Mouse (Mus musculus): Measurements from ENCODE around the gene Rnf8. TPM values are rescaled to one million over a fixed set of nuclear protein-coding genes. Genes with fewer than 3 reads are reported as not detected.
"Not testable (repeated sequence)": the region's sequence is repeated elsewhere in the genome, so short reads cannot be mapped to it uniquely, and the experiment has no call there.

Rnf8 gene
- 54.3 and 60.8 TPM in 2 replicates for total RNA-seq (2017)

- peak; percentile 91 for ATAC-seq (replicated peaks; ENCODE audit: low read depth, poor library complexity, severe bottlenecking)
Measured at GRCm38 (mm10) chr17:29614115-29615023, at the start of gene Rnf8, which contains the start of gene Gm28043. TSS of gene Rnf8 (plus strand) at chr17:29614790. TSS of gene Gm28043 (plus strand) at chr17:29614876.

DNA sequence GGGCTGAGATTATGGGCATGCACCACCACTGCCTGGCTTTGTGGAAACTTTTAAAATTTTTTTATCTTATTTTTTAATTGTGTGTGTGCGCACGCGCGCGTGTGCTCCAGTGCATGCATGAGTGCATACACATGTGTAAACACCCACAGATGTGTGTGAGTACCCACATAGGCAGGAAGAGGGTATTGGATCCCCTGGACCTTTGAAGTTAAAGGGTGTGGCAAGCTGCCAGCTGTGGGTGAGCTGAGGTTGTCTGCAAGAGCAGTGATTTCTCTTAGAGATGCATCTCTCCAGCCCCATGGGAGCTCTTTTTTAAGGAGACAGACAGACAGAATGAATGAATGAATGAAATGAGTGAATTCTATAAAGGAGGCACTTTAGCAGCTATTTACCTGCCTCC lies 49.1 kb upstream of the Rnf8 start:
- no peak for ATAC-seq (replicated peaks; ENCODE audit: low read depth, poor library complexity, severe bottlenecking)

DNA sequence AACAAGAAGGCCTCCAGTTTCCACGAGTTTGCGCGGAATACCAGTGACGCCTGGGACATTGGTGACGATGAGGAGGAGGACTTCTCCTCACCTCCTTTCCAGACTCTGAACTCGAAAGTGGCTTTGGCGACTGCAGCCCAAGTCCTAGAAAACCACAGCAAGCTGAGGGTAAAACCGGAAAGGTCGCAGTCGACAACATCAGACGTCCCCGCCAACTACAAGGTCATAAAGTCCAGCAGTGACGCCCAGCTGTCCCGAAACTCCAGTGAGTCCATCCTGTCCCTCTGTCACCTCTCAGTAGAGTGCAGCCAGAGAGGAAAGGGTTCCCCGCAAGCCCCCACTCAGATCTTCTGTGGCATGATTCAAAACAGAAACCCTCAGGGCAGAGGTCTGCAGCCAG lies 46.2 kb upstream of the Rnf8 start:
- no peak for ATAC-seq (replicated peaks; ENCODE audit: low read depth, poor library complexity, severe bottlenecking)

DNA sequence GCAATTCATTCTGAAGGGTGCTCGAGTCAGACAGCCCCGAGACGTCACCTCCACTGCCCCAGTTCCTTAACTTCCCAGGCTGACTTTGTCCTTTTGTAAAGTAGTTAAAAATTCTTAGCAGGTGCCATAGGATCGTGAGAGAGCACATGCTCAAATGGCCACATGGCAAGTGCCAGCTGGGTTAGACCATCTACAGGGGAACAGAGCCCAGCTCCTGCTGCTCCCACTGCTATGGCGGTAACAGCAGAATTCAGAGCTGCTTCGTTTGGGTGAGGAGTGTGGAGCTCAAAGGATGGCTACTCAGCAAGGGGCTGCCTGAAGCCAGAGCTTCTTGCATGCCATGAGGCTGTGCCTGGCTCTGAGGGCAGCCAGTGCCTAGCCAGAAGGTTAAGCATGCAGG lies 44.8 kb upstream of the Rnf8 start:
- no peak for ATAC-seq (replicated peaks; ENCODE audit: low read depth, poor library complexity, severe bottlenecking)

- ATAC-seq (replicated peaks; ENCODE audit: low read depth, poor library complexity, severe bottlenecking), result no peak
Measured at GRCm38 (mm10) chr17:29579579-29580126, 34.9 kb upstream of the Rnf8 start.

- ATAC-seq (replicated peaks; ENCODE audit: low read depth, poor library complexity, severe bottlenecking), result no peak
Measured at GRCm38 (mm10) chr17:29583569-29583968, 31.0 kb upstream of the Rnf8 start.

DNA sequence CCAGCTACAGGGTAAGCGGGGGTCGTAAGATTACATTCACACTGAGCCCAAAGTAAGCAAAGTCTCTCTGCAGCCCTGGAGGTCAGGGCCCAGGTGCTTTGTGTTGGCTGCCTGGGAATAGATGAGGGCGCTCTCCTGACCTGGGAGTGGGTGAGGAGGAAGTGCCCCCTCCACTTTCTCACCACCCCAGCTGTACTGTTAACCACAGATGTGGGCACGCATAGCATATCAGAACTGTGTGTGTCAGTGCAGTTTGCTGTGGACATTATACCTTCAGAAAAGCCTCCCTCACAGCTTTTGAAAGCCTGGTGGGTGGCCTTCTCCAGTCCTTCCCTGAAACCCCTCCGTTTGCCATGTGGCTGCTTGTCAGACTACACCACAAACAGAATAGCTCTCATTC lies 30.3 kb upstream of the Rnf8 start:
- ATAC-seq (replicated peaks; ENCODE audit: low read depth, poor library complexity, severe bottlenecking), result peak; percentile 62

DNA sequence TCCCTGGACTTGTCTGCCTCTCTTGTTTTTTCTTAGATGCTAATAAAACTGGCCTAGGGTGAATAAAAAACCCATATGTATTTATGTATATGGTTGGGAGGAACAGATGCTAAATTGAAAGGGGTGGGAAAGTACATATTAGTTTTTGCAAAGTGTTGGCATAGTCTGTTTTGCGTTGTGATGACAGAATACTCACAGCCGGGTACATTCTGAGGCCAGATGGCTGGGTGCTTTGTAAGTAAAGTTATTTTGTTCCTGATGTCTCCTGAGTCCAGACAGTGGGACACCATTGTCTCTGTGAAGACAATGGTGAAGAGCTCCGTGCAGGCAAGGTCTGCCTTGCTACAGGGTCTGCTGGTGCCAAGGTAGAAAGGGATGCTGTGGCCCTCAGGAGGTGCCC lies 29.9 kb upstream of the Rnf8 start:
- no peak for ATAC-seq (replicated peaks; ENCODE audit: low read depth, poor library complexity, severe bottlenecking)

- no peak for ATAC-seq (replicated peaks; ENCODE audit: low read depth, poor library complexity, severe bottlenecking)
Measured at GRCm38 (mm10) chr17:29585446-29585845, 29.1 kb upstream of the Rnf8 start.

DNA sequence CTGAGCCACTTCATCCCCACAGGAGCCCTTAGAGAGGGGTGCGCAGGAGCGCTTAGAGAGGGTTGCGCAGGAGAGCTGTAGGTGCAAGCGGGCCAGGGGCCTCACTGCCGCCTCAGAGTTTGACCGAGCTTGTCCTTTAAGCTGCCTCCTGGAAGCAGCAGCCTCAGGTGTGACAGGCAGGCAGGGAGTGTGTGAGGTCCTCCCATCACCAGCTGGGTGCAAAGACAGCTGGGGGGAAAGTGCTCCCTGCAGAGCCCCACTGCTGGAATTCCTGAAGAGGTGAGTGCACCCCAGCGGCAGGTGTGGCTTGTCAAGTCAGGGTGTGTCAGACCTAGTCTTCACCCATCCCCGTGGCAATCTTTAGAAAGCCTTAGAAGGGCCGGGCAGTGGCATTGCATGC lies 27.7 kb upstream of the Rnf8 start:
- no peak for ATAC-seq (replicated peaks; ENCODE audit: low read depth, poor library complexity, severe bottlenecking)

DNA sequence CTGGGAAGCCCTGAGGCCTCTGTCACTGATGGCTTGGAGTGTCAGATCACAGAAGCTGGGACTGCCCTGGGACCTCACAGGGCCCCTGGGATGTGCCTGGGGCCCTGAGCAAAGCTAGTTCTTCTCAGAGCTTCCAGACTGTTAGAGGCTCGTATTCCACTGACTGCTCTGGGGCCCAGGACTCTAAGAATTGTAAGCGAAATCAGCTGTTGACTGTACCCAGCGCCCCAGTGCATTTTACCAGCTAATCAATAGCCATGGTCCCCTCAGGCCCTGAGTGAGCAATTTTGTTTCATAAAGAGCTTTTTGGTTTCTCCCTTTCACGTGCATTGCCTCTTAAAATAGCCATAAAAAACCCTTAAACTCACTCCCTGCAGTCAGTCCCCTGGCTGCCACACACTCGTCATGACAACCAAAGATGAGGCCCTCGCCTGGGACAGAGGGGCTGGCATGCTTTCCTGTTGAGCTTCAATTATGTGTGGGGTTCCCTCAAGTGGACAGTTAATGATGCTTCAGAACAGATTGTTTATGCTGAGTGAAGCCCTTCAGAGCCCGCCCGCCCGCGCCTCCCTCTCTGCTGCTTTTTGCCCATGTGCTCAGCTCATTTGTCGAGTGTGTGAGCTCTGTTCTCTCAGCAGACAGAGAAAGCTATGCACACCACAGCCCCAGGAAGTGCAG lies 25.2 kb upstream of the Rnf8 start:
- ATAC-seq (replicated peaks; ENCODE audit: low read depth, poor library complexity, severe bottlenecking), result no peak

DNA sequence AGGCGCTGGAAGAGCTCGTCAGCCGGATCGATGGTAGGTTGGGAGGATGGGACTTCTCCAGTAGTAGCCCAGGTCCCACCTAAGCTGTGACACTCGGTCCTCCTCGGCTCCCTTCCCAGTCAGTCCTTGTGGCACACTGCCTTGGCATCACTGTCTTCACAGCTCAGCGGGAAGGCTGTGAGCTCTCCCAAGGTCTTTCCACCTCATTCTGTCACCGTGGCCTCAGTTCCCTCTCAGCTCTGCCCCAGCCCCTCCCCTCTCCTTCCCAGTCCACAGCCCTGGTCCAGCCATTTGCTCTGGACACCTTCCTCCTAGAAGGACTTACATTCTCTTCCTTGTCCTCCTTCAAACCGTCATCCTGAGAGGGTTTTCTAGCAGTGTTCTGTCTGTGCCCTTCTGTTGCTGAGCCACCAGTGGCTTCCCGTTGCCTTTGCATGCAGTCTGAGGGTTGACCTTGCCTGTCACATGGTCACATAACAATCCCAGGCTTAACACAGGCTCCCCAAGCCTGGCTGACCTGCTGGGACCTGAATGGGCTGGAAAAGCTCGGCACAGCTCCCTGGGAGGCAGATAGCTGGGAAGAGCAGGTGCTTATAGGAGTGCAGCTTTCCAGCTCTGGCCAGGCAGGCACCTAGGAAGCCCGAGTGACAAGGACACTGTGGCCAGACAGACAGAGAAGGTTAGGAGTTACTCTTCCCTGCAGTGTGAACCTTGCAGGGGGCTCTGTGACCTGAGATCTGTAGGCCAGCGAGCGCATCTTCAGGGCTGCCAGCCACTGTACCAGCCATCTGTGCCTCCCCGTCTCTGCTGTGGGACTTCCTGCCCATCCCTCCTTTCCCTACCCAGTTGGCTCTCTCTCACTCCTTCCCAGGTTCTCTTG lies 18.5 kb upstream of the Rnf8 start:
- no peak for ATAC-seq (replicated peaks; ENCODE audit: low read depth, poor library complexity, severe bottlenecking)

- no peak for ATAC-seq (replicated peaks; ENCODE audit: low read depth, poor library complexity, severe bottlenecking)
Measured at GRCm38 (mm10) chr17:29596771-29597132, 17.8 kb upstream of the Rnf8 start.

DNA sequence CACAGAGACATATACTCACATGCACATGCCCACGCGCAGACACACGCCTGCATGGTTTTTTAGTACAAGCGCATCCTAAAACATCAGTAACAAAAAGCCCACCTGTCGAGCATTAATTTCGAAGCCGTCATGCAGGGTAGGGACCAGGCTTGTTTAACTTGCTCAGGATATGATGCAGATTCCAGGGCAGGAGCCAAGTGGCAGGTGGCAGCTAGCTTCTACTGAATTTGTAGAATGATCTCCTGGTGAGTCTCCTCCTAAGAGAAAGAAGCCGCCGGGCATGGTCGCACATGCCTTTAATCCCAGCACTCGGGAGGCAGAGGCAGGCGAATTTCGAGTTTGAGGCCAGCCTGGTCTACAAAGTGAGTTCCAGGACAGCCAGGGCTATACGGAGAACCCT lies 15.5 kb upstream of the Rnf8 start:
- no peak for ATAC-seq (replicated peaks; ENCODE audit: low read depth, poor library complexity, severe bottlenecking)

GRCm38 (mm10) chr17:29599537-29599936 lies 15.1 kb upstream of the Rnf8 start:
- ATAC-seq (replicated peaks; ENCODE audit: low read depth, poor library complexity, severe bottlenecking), result no peak

- ATAC-seq (replicated peaks; ENCODE audit: low read depth, poor library complexity, severe bottlenecking), result no peak
Measured at GRCm38 (mm10) chr17:29601391-29601790, 13.2 kb upstream of the Rnf8 start.

- ATAC-seq (replicated peaks; ENCODE audit: low read depth, poor library complexity, severe bottlenecking), result peak; percentile 83
Measured at GRCm38 (mm10) chr17:29603283-29603682, 11.3 kb upstream of the Rnf8 start.

DNA sequence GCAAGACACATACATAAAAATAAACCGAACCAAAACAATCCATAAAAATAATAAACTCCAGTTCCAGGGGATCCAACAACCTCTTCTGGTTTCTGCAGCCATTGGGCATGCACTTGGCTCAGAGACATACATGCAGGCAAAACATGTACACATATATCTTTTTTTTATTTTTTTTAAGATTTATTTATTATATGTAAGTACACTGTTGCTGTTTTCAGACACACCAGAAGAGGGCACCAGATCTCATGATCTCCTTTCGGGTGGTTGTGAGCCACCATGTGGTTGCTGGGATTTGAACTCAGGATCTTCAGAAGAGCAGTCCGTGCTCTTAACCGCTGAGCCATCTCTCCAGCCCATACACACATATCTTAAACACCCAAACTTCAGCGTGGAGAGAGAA lies 1.1 kb upstream of the Rnf8 start:
- ATAC-seq (replicated peaks; ENCODE audit: low read depth, poor library complexity, severe bottlenecking), result not testable (repeated sequence)

GRCm38 (mm10) chr17:29615024-29615551 lies 498 bp downstream of the Rnf8 start:
- ATAC-seq (replicated peaks; ENCODE audit: low read depth, poor library complexity, severe bottlenecking), result no peak

- no peak for ATAC-seq (replicated peaks; ENCODE audit: low read depth, poor library complexity, severe bottlenecking)
Measured at GRCm38 (mm10) chr17:29615616-29616015, 1.0 kb downstream of the Rnf8 start.
